ENCODE assay signal across 8 mouse cellular contexts in genomic region chr2:156720675-156721553, GRCm38 (mm10). TPM values are rescaled to one million over a fixed set of nuclear protein-coding genes. Genes with fewer than 3 reads are reported as not detected.
DNase-seq lines count a peak whose midpoint lies in the region; ATAC-seq and TF ChIP-seq lines count a peak whose summit lies in the region.

No protein-coding gene starts in this region.

- H3K4me3 ChIP-seq in cortical plate, adult 2 months (ENCODE audit: insufficient read depth, low read length), result peak overlapping the region; percentile 80

- H3K4me1 ChIP-seq in cortical plate, adult 2 months (ENCODE audit: control insufficient read depth, insufficient read depth, low read length), result peaks cover 33% of the 10 kb centered on the region

- 0 out of 2 replicates have a peak, but pooled peaks have one; percentile 12 for TF ChIP-seq CTCF in cortical plate, adult 2 months (IDR thresholded peaks at IDR 0.05; ENCODE audit: extremely low read depth, insufficient read depth, low read length)

- DNase-seq in adipocyte (ENCODE audit: low spot score), result peak; percentile 96
- peak; percentile 95 to 96 for DNase-seq in gastrocnemius, adult 8-10 months (ENCODE audit: low spot score in 2 of 2)
- DNase-seq in hindlimb bud, embryonic 11.5 days (ENCODE audit: extremely low spot score, low read depth, low spot score), result peak; percentile 79
- peak; percentile 90 to 94 for DNase-seq in left cerebral cortex, adult 8-10 months (ENCODE audit: low spot score in 2 of 2)
- peak; percentile 96 for DNase-seq in right cerebral cortex, adult 18-20 months
- DNase-seq in urinary bladder, adult 2 months (ENCODE audit: low spot score), result peak; percentile 96

- peak; percentile 83 for ATAC-seq in megakaryocyte, adult 5-6 weeks (ENCODE audit: poor library complexity, severe bottlenecking)

- H3K27ac ChIP-seq in cortical plate, adult 2 months (ENCODE audit: insufficient read depth, low read length), result peak overlapping the region; percentile 95

- peak; percentile 55; the same call in 1 of the 2 replicates for TF ChIP-seq POLR2A in cortical plate, adult 2 months (IDR thresholded peaks at IDR 0.05; ENCODE audit: extremely low read depth, insufficient read depth, low read length)

RNA-seq across cellular contexts. Expression of gene Myl9, which starts 54.3 kb away (rescaled TPM):
- polyA plus RNA-seq in cortical plate, adult 2 months (2012; rRNA removed), result 46.3 and 47.7 TPM in 2 replicates
- 10 to 100 TPM; 28.1 to 44.3 (median 31.9) TPM for total RNA-seq in gastrocnemius, adult 8-10 months (2022)
- total RNA-seq in left cerebral cortex, adult 8-10 months (2022), result 10 to 100 TPM; 13.8 to 20.5 (median 16.5) TPM
- not detected in 2 replicates for total RNA-seq in megakaryocyte, adult 5-6 weeks (2015)
- not detected in 2 replicates for total RNA-seq in megakaryocyte, adult 5-6 weeks (2017)
- polyA plus RNA-seq in urinary bladder, adult 2 months (2012; rRNA removed), result 4,146 and 6,672 TPM in 2 replicates

Comparison
In these comparisons a context has a peak if more than half of its experiments do, and no peak if none do; other contexts are left out.
1. Peak in every context shown above with its lines: DNase-seq, ATAC-seq, H3K4me3 ChIP-seq and H3K27ac ChIP-seq.
2. RNA of gene Myl9, which starts 54.3 kb away (total RNA-seq): 28.1 to 44.3 TPM in gastrocnemius, adult 8-10 months and 13.8 to 20.5 TPM in left cerebral cortex, adult 8-10 months; not detected in megakaryocyte, adult 5-6 weeks; every median in the first group is over 10 times any median in the second.